ENCODE assay signal across 13 mouse cellular contexts in the genomic region with DNA sequence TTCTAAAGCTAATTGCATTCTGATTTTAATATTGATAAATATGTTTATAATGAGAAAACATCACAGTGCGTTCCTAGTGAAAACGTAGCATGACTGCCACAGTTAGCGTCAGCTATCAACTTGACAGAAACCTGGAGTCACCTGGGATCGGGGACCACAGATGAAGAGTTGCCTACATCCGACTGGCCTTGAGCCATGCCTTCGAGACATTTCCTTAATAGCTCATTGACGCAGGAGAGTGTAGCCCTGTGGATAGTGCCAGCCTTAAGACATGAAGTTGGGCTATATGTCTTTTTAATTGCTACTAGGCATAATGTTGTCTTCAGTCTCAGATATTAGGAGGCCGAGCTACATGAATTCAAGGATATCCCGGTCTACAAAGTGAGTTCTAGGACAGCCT.
"Had no signal": no experiment of that assay in that cellular context is flagged by ENCODE, and none has a peak within 500 bp of the region (broad histone marks: within the 10 kb centered on the region; RNA-seq: fewer than 3 reads in every experiment).

No protein-coding gene starts in this region.

- H3K27me3 ChIP-seq: liver, embryonic 15.5 days; stomach, embryonic 15.5 days had no signal

- H3K36me3 ChIP-seq: limb, embryonic 10.5 days; liver, embryonic 15.5 days; stomach, embryonic 15.5 days had no signal

- H3K9me3 ChIP-seq: limb, embryonic 10.5 days; liver, embryonic 15.5 days; stomach, embryonic 15.5 days had no signal

- H3K9ac ChIP-seq: liver, embryonic 15.5 days; stomach, embryonic 15.5 days had no signal

- ATAC-seq: lung, postnatal 0 days had no signal

- H3K4me1 ChIP-seq: liver, embryonic 15.5 days; stomach, embryonic 15.5 days had no signal

- H3K4me2 ChIP-seq: liver, embryonic 11.5 days; liver, embryonic 15.5 days; stomach, embryonic 15.5 days had no signal

- DNase-seq: kidney, postnatal 25 days; lung, adult 2 months; lung, postnatal 36 days; midbrain, embryonic 14.5 days; right cerebral cortex, postnatal 14 days; thymus, adult 2 months; thymus, postnatal 25 days had no signal

- H3K27ac ChIP-seq: left cerebral cortex, adult 2 months; limb, embryonic 10.5 days; liver, embryonic 15.5 days; stomach, embryonic 15.5 days had no signal

- H3K4me3 ChIP-seq: left cerebral cortex, adult 2 months; limb, embryonic 10.5 days; liver, embryonic 15.5 days; stomach, embryonic 15.5 days had no signal
